Mouse (Mus musculus): ENCODE data around the gene Rims3. TPM values are rescaled to one million over a fixed set of nuclear protein-coding genes. Genes with fewer than 3 reads are reported as not detected.

The Rims3 gene
- 0.64 to 1.4 TPM (median 0.94 TPM) in 4 replicates for total RNA-seq (2023; ENCODE audit: inconsistent age)

GRCm38 (mm10) chr4:120854588-120855319 is at the start of gene Rims3:
Gene Rims3, plus strand, starts transcription at chr4:120854816.

GRCm38 (mm10) chr4:120831472-120831871 is 23.1 kb upstream of the Rims3 start, which contains the start of gene Nfyc:
Gene Nfyc, minus strand, starts transcription at chr4:120831572.

GRCm38 (mm10) chr4:120924554-120925299 is 70.1 kb downstream of the Rims3 start, which contains the start of gene Exo5:
Gene Exo5, minus strand, starts transcription at chr4:120925017.

Other genes with a start within 250 kb of the Rims3 start
- 0.55 TPM in 1 of 4 replicates, not detected in the others for gene Cited4, start 188.2 kb upstream of the Rims3 start, total RNA-seq (2023; ENCODE audit: inconsistent age)
- not detected in 4 replicates for gene Kcnq4, start 106.2 kb upstream of the Rims3 start, total RNA-seq (2023; ENCODE audit: inconsistent age)
- gene Nfyc, start 23.2 kb upstream of the Rims3 start, total RNA-seq (2023; ENCODE audit: inconsistent age), result 76.5 to 92.3 TPM (median 83.3 TPM) in 4 replicates
- 6.1 to 8.8 TPM (median 8.0 TPM) in 4 replicates for gene Exo5, start 70.2 kb downstream of the Rims3 start, total RNA-seq (2023; ENCODE audit: inconsistent age)
- gene Zfp69, start 96.9 kb downstream of the Rims3 start, total RNA-seq (2023; ENCODE audit: inconsistent age), result 6.4 to 10.7 TPM (median 8.8 TPM) in 4 replicates
- 368 to 391 TPM (median 374 TPM) in 4 replicates for gene Smap2, start 162.4 kb downstream of the Rims3 start, total RNA-seq (2023; ENCODE audit: inconsistent age)
- gene Col9a2, start 184.6 kb downstream of the Rims3 start, total RNA-seq (2023; ENCODE audit: inconsistent age), result not detected in 4 replicates
- 27.7 to 30.4 TPM (median 29.3 TPM) in 4 replicates for gene Zmpste24, start 243.4 kb downstream of the Rims3 start, total RNA-seq (2023; ENCODE audit: inconsistent age)

All from B cell, adult (primary cell).